Mouse (Mus musculus): ENCODE results near the gene Bcas3.

Gene Bcas3

DNA sequence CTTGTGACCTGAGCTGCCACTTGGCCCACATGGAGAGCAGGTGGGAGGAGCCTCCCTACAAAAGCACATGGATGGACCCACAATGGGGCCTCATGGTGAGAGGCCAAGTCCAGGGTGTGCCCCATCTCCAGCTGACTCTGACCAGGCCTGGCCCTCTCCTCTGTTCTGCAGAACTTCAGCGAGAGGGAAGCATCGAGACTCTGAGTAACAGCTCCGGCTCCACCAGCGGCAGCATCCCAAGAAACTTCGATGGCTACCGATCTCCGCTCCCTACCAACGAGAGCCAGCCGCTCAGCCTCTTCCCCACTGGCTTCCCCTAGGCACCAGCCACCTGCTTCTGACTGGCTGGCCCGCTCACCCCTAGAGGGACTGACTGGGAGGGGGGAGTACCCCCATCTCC lies 472.1 kb downstream of the Bcas3 start:
- no peak for DNase-seq (ENCODE audit: extremely low read depth, low read depth)

- DNase-seq (ENCODE audit: extremely low read depth, low read depth): no peak
Observed at GRCm38 (mm10) chr11:85825823-85826222, 472.9 kb downstream of the Bcas3 start.

GRCm38 (mm10) chr11:85827342-85827741 lies 474.4 kb downstream of the Bcas3 start:
- no peak for DNase-seq (ENCODE audit: extremely low read depth, low read depth)

GRCm38 (mm10) chr11:85828691-85829519 lies 475.9 kb downstream of the Bcas3 start:
- no peak for DNase-seq (ENCODE audit: extremely low read depth, low read depth)

DNA sequence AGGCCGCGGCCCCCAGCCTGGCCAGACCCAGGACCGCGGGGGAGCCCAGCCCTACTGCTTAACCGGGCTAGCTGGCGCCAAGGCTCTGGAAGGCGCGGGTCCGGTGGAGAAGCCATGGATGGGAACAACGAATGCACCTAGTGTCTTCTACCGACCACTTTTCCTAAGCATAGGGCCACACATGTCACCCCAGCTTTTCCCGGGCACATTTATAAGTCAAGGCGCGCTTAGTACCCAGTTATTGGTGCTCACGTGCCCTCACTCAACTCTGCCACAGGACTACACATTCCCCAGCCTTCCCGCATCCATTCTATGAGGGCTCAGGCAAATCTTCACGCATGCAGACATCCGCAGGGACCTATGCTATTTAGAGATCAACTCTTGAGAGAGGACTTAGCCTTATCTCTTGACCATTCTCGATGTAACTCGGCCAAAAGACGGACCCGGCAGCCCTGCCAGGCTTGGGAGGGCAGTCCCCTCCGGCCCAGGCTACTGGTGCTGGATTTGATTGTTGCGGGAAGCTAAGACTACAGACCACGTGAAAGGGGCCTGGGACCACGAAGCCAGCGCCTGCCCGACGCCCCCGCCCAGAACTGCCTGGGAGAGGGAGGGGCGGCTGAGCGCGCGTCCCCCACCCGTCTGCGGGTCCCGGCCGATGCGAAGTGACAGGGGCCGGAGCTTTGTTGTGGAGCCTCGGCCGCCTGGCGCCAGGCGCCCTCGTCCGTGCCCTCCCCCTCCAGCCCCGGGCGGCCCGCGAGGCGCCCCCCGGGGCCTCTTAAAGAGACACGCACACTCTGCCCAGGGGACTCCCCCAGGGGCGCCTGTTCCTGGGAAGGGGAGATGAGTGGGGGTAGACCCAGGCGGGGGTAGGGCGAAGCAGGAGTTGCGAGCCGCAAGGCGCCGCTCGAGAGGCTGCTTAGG lies 476.8 kb downstream of the Bcas3 start:
- DNase-seq (ENCODE audit: extremely low read depth, low read depth): no peak

DNA sequence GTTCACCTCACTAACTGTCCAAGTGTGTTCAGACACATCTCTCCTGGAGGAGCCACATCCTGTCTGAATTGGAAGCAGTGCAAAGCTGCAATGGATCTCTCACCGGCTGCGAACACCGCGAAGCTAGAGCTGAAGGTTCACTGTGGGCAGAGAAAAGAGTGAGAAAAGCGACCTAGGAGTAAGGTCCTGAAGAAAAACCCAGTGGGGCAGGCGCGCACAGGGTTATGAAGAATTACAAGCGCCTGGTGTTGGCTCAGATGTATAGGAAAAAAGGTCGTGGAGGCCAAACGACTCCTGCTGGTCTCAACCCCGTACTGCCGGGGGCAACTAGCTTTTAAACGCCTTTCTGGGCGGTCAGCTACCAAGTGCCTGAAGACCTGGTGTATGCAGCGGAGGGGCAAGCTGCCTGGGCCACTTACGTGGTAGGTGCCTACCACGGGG lies 478.0 kb downstream of the Bcas3 start:
- DNase-seq (ENCODE audit: extremely low read depth, low read depth): no peak

DNA sequence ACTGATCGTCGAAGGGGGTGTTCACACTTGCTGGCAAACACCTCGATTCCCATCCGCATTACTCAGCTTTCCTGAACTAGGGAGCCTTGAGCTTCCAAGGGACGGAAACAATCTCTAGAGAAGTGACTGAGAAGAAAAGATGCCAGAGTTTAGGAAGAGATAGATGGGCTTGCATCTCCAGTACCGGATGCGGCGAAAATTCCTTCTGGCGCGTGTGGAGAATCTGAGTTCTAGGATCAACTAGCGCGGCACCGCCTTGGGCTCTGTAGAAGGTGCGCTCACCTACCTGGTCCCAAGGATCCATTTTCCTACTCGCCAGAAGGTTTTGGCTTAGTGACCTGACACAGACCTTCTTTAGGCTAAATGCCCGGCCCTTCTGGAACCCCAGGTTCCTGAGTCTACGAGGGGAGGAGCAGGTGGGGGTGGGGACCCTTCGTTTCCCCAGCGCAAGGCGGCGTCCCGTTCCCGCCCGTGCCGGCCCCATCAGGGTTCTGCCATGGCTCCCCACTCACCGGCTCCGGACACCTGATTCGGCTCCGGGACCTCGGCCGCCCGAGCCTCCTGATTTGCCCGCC lies 478.8 kb downstream of the Bcas3 start:
- no peak for DNase-seq (ENCODE audit: extremely low read depth, low read depth)

GRCm38 (mm10) chr11:85832231-85832924 lies 479.4 kb downstream of the Bcas3 start, which contains the start of gene Tbx2:
Tbx2 (plus strand) TSS chr11:85832551.
- DNase-seq (ENCODE audit: extremely low read depth, low read depth): no peak

- no peak for DNase-seq (ENCODE audit: extremely low read depth, low read depth)
Observed at GRCm38 (mm10) chr11:85833081-85833521, 480.1 kb downstream of the Bcas3 start.

DNA sequence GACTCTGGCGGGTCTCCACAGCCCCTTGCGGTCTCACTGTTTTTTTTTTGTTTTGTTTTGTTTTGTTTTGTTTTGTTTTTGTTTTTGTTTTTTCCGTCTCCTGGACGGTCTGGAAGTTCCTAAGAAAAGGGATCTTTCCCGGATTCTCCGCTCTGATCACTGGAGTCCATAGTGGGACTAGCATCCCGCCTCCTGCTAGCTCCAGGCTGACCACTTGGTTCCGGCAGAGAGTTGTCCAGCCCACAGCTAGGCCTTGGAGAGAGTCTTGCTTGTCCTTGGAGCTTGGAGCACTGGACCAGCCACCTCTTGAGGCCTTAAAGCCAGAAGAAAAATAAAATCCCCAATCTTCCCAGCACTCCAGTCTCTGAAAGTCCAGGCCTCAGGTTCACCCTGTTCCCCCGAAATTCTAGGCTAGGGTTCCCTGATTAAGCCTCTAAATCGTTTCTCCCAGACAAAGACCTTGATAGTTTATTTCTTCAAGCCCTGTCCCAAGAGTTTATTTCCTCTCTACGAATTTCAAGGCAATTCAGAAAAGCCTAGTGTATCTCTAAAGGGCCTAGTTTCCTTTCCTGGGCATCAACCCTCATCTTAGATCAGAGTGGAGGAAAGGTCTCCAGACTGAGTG lies 480.9 kb downstream of the Bcas3 start:
- no peak for DNase-seq (ENCODE audit: extremely low read depth, low read depth)

DNA sequence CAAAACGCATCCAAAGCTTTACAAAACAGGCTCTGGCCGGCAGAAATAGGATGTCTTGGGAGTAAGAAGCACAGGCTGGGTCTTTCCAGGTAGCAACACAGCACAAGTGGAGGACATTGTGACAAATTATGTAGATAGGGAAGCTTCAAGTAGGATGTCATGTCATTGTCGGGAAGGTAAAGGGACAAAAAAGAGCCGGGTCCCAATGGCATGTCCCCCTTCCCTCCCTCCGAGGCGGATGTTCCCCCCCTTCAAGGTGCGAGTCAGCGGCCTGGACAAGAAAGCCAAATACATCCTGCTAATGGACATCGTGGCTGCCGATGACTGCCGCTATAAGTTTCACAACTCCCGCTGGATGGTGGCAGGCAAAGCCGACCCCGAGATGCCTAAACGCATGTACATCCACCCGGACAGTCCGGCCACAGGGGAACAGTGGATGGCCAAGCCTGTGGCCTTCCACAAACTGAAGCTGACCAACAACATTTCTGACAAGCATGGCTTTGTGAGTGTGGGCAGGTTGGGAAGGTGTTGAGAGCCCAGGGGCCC lies 481.5 kb downstream of the Bcas3 start:
- DNase-seq (ENCODE audit: extremely low read depth, low read depth): no peak

- DNase-seq (ENCODE audit: extremely low read depth, low read depth): no peak
Observed at GRCm38 (mm10) chr11:85835001-85835752, 482.2 kb downstream of the Bcas3 start.

- no peak for DNase-seq (ENCODE audit: extremely low read depth, low read depth)
Observed at GRCm38 (mm10) chr11:85835753-85836522, 483.0 kb downstream of the Bcas3 start.

DNA sequence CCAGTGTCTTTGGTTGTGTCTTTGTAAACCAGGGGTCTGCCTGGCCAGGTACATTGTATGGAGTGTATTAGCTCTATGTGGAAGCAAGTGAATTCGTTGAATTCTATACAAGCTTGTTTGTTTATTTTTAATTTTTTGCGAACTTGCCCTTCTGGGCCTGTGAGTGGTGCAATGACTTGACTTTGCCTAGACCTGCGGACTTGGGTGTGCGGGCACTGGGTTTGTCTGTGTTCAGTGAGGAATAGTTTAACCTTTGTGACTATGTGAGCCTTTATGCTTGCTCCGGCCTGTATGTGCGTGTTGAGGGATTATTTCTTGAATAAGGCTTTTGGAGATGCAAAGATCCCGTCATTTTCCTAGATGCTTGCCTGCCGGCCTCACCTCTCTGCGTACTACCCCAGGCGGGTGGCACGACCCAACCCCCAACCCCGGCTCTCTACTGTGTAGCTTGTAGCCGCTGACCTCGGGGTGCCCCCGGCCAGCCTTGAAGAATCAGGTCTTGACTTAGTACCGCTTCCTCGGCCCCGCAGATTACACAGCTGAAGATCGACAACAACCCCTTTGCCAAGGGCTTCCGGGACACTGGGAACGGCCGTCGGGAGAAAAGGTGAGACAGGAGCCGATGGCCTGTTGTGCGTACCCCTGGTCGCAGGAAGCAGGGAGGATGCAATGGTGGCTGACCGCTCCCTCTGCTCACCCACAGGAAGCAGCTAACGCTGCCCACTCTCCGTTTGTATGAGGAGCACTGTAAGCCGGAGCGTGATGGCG lies 483.7 kb downstream of the Bcas3 start:
- DNase-seq (ENCODE audit: extremely low read depth, low read depth): no peak

DNA sequence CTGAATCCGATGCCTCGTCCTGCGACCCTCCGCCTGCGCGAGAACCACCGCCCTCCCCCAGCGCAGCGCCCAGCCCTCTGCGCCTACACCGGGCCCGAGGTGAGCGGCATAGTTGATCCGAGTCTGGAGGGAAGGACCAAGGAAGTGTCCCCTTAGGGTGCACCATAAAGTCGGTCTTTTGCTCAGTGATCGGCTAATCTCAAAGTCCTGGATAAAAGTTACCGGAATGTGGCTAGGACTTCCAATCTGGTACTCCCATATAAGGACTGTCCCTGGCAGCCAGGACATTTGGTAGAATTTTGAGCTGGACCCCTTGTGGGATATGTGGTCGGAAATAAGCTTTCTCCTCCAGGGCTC lies 484.3 kb downstream of the Bcas3 start:
- DNase-seq (ENCODE audit: extremely low read depth, low read depth): no peak

DNA sequence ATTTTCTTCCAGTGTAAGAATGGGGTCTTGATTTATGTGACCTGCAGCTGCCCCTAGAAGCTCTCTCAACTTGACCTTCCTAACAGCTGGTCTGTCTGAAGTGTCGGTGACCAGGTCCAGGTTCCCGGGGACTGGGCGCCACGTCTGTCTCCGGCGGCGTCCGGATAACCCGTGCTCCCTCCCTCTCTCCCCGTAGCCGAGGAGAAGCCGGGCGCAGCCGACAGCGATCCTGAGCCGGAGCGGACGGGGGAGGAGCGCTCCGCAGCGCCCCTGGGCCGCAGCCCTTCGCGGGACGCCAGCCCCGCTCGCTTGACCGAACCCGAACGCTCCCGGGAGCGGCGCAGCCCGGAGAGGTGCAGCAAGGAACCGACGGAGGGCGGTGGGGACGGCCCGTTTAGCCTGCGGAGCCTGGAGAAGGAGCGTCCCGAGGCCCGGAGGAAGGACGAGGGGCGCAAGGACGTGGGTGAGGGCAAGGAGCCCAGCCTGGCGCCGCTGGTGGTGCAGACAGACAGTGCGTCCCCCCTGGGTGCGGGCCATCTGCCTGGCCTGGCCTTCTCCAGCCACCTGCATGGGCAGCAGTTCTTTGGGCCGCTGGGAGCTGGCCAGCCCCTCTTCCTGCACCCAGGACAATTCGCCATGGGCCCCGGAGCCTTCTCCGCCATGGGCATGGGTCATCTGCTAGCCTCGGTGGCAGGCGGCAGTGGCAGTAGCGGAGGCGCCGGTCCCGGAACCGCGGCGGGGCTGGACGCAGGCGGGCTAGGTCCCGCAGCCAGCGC lies 484.9 kb downstream of the Bcas3 start:
- no peak for DNase-seq (ENCODE audit: extremely low read depth, low read depth)

GRCm38 (mm10) chr11:85838424-85839257 lies 485.7 kb downstream of the Bcas3 start:
- DNase-seq (ENCODE audit: extremely low read depth, low read depth): no peak

Data from MEL-GATA-1-ER (cell line).